Mouse (Mus musculus): Measurements from ENCODE around the gene Ahcy. TPM values are rescaled to one million over a fixed set of nuclear protein-coding genes. Genes with fewer than 3 reads are reported as not detected.
"Not testable (repeated sequence)": the region's sequence is repeated elsewhere in the genome, so short reads cannot be mapped to it uniquely, and the experiment has no call there.

Ahcy gene
- total RNA-seq, 2 experiments from 2014 or later = 36.5 to 37.1 TPM

- peak in 1 of 2 experiments; percentile 42 for DNase-seq
Measured at GRCm38 (mm10) chr2:155074766-155075330, 551 bp upstream of the Ahcy start.

- DNase-seq = no peak
Measured at GRCm38 (mm10) chr2:155073347-155073746, 950 bp downstream of the Ahcy start.

- DNase-seq = no peak
Measured at GRCm38 (mm10) chr2:155072353-155073145, 1.7 kb downstream of the Ahcy start.

- no peak for DNase-seq
Measured at GRCm38 (mm10) chr2:155071027-155071426, 3.3 kb downstream of the Ahcy start.

- no peak for DNase-seq
Measured at GRCm38 (mm10) chr2:155057361-155057760, 16.9 kb downstream of the Ahcy start.

- DNase-seq = no peak
Measured at GRCm38 (mm10) chr2:155056076-155056578, 18.2 kb downstream of the Ahcy start.

- no peak for DNase-seq
Measured at GRCm38 (mm10) chr2:155054672-155055071, 19.6 kb downstream of the Ahcy start.

GRCm38 (mm10) chr2:155053512-155053911, 20.8 kb downstream of the Ahcy start:
- DNase-seq = not testable (repeated sequence)

GRCm38 (mm10) chr2:155052681-155053080, 21.6 kb downstream of the Ahcy start:
- no peak for DNase-seq

- no peak for DNase-seq
Measured at GRCm38 (mm10) chr2:155051622-155052351, 22.5 kb downstream of the Ahcy start.

- peak; percentile 96 to 97 for DNase-seq
Measured at GRCm38 (mm10) chr2:155050504-155051236, 23.6 kb downstream of the Ahcy start.

- no peak for DNase-seq
Measured at GRCm38 (mm10) chr2:155050108-155050503, 24.2 kb downstream of the Ahcy start.

- DNase-seq = no peak
Measured at GRCm38 (mm10) chr2:155047452-155048178, 26.7 kb downstream of the Ahcy start.

- DNase-seq = no peak
Measured at GRCm38 (mm10) chr2:155046803-155047202, 27.5 kb downstream of the Ahcy start.

- DNase-seq = no peak
Measured at GRCm38 (mm10) chr2:155045075-155045474, 29.2 kb downstream of the Ahcy start.

- no peak for DNase-seq
Measured at GRCm38 (mm10) chr2:155044542-155044941, 29.8 kb downstream of the Ahcy start.

- DNase-seq = no peak
Measured at GRCm38 (mm10) chr2:155039956-155040355, 34.3 kb downstream of the Ahcy start.

- DNase-seq = no peak
Measured at GRCm38 (mm10) chr2:155032938-155033710, 41.2 kb downstream of the Ahcy start.

GRCm38 (mm10) chr2:155030831-155031230, 43.5 kb downstream of the Ahcy start:
- no peak for DNase-seq

- DNase-seq = not testable (repeated sequence)
Measured at GRCm38 (mm10) chr2:155020247-155020826, 54.0 kb downstream of the Ahcy start.
